Mouse (Mus musculus): ENCODE data around the gene Foxred1. TPM values are rescaled to one million over a fixed set of nuclear protein-coding genes. Genes with fewer than 3 reads are reported as not detected.

Foxred1 gene
- total RNA-seq, 2 experiments from 2014 or later = 50.7 to 54.4 TPM

- DNase-seq = no peak
Measured at GRCm38 (mm10) chr9:35194048-35194447, 16.8 kb downstream of the Foxred1 start.

GRCm38 (mm10) chr9:35192983-35193542, 17.8 kb downstream of the Foxred1 start:
- no peak for DNase-seq

- DNase-seq = peak; percentile 23 to 63
Measured at GRCm38 (mm10) chr9:35188700-35189099, 22.2 kb downstream of the Foxred1 start.

GRCm38 (mm10) chr9:35187351-35187903, 23.4 kb downstream of the Foxred1 start:
- DNase-seq = no peak

- DNase-seq = no peak
Measured at GRCm38 (mm10) chr9:35186430-35186829, 24.4 kb downstream of the Foxred1 start.

GRCm38 (mm10) chr9:35183359-35183758, 27.5 kb downstream of the Foxred1 start:
- DNase-seq = no peak

GRCm38 (mm10) chr9:35182832-35183231, 28.0 kb downstream of the Foxred1 start:
- no peak for DNase-seq

GRCm38 (mm10) chr9:35176124-35176659, 34.7 kb downstream of the Foxred1 start:
- DNase-seq = no peak

GRCm38 (mm10) chr9:35175251-35176123, 35.4 kb downstream of the Foxred1 start, which contains the start of gene Dcps:
TSS of gene Dcps (minus strand) at chr9:35176061.
- DNase-seq = peak; percentile 96 to 98

- no peak for DNase-seq
Measured at GRCm38 (mm10) chr9:35173331-35173730, 37.5 kb downstream of the Foxred1 start.

- DNase-seq = no peak
Measured at GRCm38 (mm10) chr9:35170071-35170470, 40.8 kb downstream of the Foxred1 start.

- no peak for DNase-seq
Measured at GRCm38 (mm10) chr9:35166798-35167635, 43.8 kb downstream of the Foxred1 start.

GRCm38 (mm10) chr9:35166144-35166797, 44.6 kb downstream of the Foxred1 start:
- DNase-seq = peak in 1 of 2 experiments; percentile 13

- no peak for DNase-seq
Measured at GRCm38 (mm10) chr9:35164142-35164874, 46.5 kb downstream of the Foxred1 start.

GRCm38 (mm10) chr9:35163011-35163690, 47.7 kb downstream of the Foxred1 start:
- peak; percentile 47 to 59 for DNase-seq

GRCm38 (mm10) chr9:35161721-35162120, 49.1 kb downstream of the Foxred1 start:
- peak in 1 of 2 experiments; percentile 20 for DNase-seq

- no peak for DNase-seq
Measured at GRCm38 (mm10) chr9:35160662-35161061, 50.2 kb downstream of the Foxred1 start.

GRCm38 (mm10) chr9:35158477-35158876, 52.4 kb downstream of the Foxred1 start:
- DNase-seq = no peak

- no peak for DNase-seq
Measured at GRCm38 (mm10) chr9:35156862-35157261, 54.0 kb downstream of the Foxred1 start.
